Comparison of ENCODE assay signal across 10 mouse cellular contexts in genomic region chr11:120011114-120011760, GRCm38 (mm10). TPM values are rescaled to one million over a fixed set of nuclear protein-coding genes. Genes with fewer than 3 reads are reported as not detected.
DNase-seq lines count a peak whose midpoint lies in the region; ATAC-seq and TF ChIP-seq lines count a peak whose summit lies in the region.
"Had no signal": no experiment of that assay in that cellular context is flagged by ENCODE, and none has a peak within 500 bp of the region (broad histone marks: within the 10 kb centered on the region; RNA-seq: fewer than 3 reads in every experiment).

No protein-coding gene starts in this region.

- peaks cover 42% of the 10 kb centered on the region for H3K4me1 ChIP-seq in heart, embryonic 10.5 days
- H3K4me1 ChIP-seq in lung, embryonic 14.5 days (ENCODE audit: insufficient read depth) = peaks cover 4% of the 10 kb centered on the region; the same call in 1 of the 2 replicates
- peaks cover 14% of the 10 kb centered on the region for H3K4me1 ChIP-seq in embryonic facial prominence, embryonic 12.5 days
- H3K4me1 ChIP-seq in neural tube, embryonic 13.5 days (replicated peaks) = peaks cover 26% of the 10 kb centered on the region

- H3K36me3 ChIP-seq in heart, embryonic 10.5 days = no peaks in the 10 kb centered on the region
- H3K36me3 ChIP-seq in lung, embryonic 14.5 days (ENCODE audit: insufficient read depth) = no peaks in the 10 kb centered on the region
- no peaks in the 10 kb centered on the region for H3K36me3 ChIP-seq in embryonic facial prominence, embryonic 12.5 days
- peaks cover 74% of the 10 kb centered on the region for H3K36me3 ChIP-seq in neural tube, embryonic 13.5 days

- no peak for DNase-seq in heart, embryonic 10.5 days (ENCODE audit: low spot score)
- no peak for DNase-seq in heart, postnatal 10 days
- DNase-seq in lung, embryonic 14.5 days = no peak
- DNase-seq in lung, postnatal 36 days = no peak
- DNase-seq in layer of hippocampus, postnatal 36 days = no peak
- no peak for DNase-seq in thymus, postnatal 4 days
- DNase-seq: embryo, embryonic 11 days had no signal

- intact Hi-C loops in heart, postnatal 10 days (cut with DNase I) = loop anchor here (5.0 kb wide), 1 partner anchor 56 kb away; no protein-coding TSS in a partner anchor

- H3K9ac ChIP-seq in lung, embryonic 14.5 days = 0 out of 2 replicates have a peak overlapping the region, but pooled peaks have one; percentile 2
- no peak overlapping the region for H3K9ac ChIP-seq in embryonic facial prominence, embryonic 12.5 days
- H3K9ac ChIP-seq in neural tube, embryonic 13.5 days = peak overlapping the region; percentile 50

- peaks cover 63% of the 10 kb centered on the region for H3K27me3 ChIP-seq in heart, embryonic 10.5 days (ENCODE audit: insufficient read depth, poor library complexity, severe bottlenecking)
- peaks cover 10% of the 10 kb centered on the region; the same call in 1 of the 2 replicates for H3K27me3 ChIP-seq in lung, embryonic 14.5 days (ENCODE audit: insufficient read depth, low read length)
- peaks cover 20% of the 10 kb centered on the region for H3K27me3 ChIP-seq in embryonic facial prominence, embryonic 12.5 days
- H3K27me3 ChIP-seq in neural tube, embryonic 13.5 days = peaks cover 6% of the 10 kb centered on the region; the same call in 1 of the 2 replicates

- no peaks in the 10 kb centered on the region for H3K9me3 ChIP-seq in heart, embryonic 10.5 days
- no peaks in the 10 kb centered on the region for H3K9me3 ChIP-seq in lung, embryonic 14.5 days (ENCODE audit: low read depth, low read length)
- no peaks in the 10 kb centered on the region for H3K9me3 ChIP-seq in embryonic facial prominence, embryonic 12.5 days
- H3K9me3 ChIP-seq in neural tube, embryonic 13.5 days = no peaks in the 10 kb centered on the region

- TF ChIP-seq CTCF in lung, embryonic 14.5 days (IDR thresholded peaks at IDR 0.05; ENCODE audit: low read depth) = no peak

- H3K27ac ChIP-seq in heart, embryonic 10.5 days = peak overlapping the region; percentile 53
- H3K27ac ChIP-seq in lung, embryonic 14.5 days (ENCODE audit: low read depth) = no peak overlapping the region
- H3K27ac ChIP-seq in embryonic facial prominence, embryonic 12.5 days = no peak overlapping the region
- no peak overlapping the region for H3K27ac ChIP-seq in neural tube, embryonic 13.5 days (replicated peaks)

- WGBS in heart, embryonic 10.5 days = 71% methylated on average over 11 of the region's 11 CpGs
- WGBS in lung, embryonic 14.5 days = 69% methylated on average over 11 of the region's 11 CpGs
- WGBS in embryonic facial prominence, embryonic 12.5 days = 71% methylated on average over 11 of the region's 11 CpGs
- 73% methylated on average over 11 of the region's 11 CpGs for WGBS in neural tube, embryonic 13.5 days

- H3K4me2 ChIP-seq in lung, embryonic 14.5 days = peak overlapping the region; percentile 47; the same call in 1 of the 2 replicates
- peak overlapping the region; percentile 38; the same call in 1 of the 2 replicates for H3K4me2 ChIP-seq in embryonic facial prominence, embryonic 12.5 days (replicated peaks)
- peak overlapping the region; percentile 53 for H3K4me2 ChIP-seq in neural tube, embryonic 13.5 days

- no peak for ATAC-seq in lung, embryonic 14.5 days (ENCODE audit: insufficient read depth)
- ATAC-seq in embryonic facial prominence, embryonic 12.5 days (ENCODE audit: insufficient number of reproducible peaks, insufficient read depth, low FRiP score, low TSS enrichment) = no peak
- ATAC-seq in neural tube, embryonic 13.5 days (ENCODE audit: low read depth) = no peak; the same call in 1 of the 2 replicates
- ATAC-seq: intestine, embryonic 16.5 days had no signal

- H3K4me3 ChIP-seq in heart, embryonic 10.5 days = peak overlapping the region; percentile 44
- H3K4me3 ChIP-seq in lung, embryonic 14.5 days (ENCODE audit: low read depth, low read length) = no peak overlapping the region
- 0 out of 2 replicates have a peak overlapping the region, but pooled peaks have one; percentile 11 for H3K4me3 ChIP-seq in embryonic facial prominence, embryonic 12.5 days
- no peak overlapping the region for H3K4me3 ChIP-seq in neural tube, embryonic 13.5 days

RNA-seq across cellular contexts. Expression of gene Aatk, which starts 35.7 kb away (rescaled TPM):
- 0.51 and 0.58 TPM in 2 replicates for polyA plus RNA-seq in heart, embryonic 10.5 days (2016; fragmentation: Nextera tagmentation; extraction: Ambion mirVana)
- total RNA-seq in heart, postnatal 10 days (2021) = 1 to 10 TPM; 5.6 to 7.7 TPM
- polyA plus RNA-seq in lung, embryonic 14.5 days (2014; fragmentation: Nextera tagmentation; extraction: Ambion mirVana) = 2.2 and 2.3 TPM in 2 replicates
- polyA plus RNA-seq in embryonic facial prominence, embryonic 12.5 days (2016; fragmentation: Nextera tagmentation; extraction: Ambion mirVana) = 5.8 and 5.9 TPM in 2 replicates
- 28.2 and 34.2 TPM in 2 replicates for polyA plus RNA-seq in neural tube, embryonic 13.5 days (2015; fragmentation: Nextera tagmentation; extraction: Ambion mirVana)
- 100 to 1,000 TPM; 213 to 224 TPM for total RNA-seq in layer of hippocampus, postnatal 36 days (2021)

Comparison
In these comparisons a context has a peak if more than half of its experiments do, and no peak if none do; other contexts are left out.
1. H3K4me3 ChIP-seq: peak in heart, embryonic 10.5 days (single experiment) and embryonic facial prominence, embryonic 12.5 days (single experiment); none in lung, embryonic 14.5 days (single experiment) and neural tube, embryonic 13.5 days (single experiment).
2. Peak in every context shown above with its lines, with median percentiles within 50 percentile points of each other: H3K4me2 ChIP-seq.